8 mouse cellular contexts compared by ENCODE assay signal in the genomic region with DNA sequence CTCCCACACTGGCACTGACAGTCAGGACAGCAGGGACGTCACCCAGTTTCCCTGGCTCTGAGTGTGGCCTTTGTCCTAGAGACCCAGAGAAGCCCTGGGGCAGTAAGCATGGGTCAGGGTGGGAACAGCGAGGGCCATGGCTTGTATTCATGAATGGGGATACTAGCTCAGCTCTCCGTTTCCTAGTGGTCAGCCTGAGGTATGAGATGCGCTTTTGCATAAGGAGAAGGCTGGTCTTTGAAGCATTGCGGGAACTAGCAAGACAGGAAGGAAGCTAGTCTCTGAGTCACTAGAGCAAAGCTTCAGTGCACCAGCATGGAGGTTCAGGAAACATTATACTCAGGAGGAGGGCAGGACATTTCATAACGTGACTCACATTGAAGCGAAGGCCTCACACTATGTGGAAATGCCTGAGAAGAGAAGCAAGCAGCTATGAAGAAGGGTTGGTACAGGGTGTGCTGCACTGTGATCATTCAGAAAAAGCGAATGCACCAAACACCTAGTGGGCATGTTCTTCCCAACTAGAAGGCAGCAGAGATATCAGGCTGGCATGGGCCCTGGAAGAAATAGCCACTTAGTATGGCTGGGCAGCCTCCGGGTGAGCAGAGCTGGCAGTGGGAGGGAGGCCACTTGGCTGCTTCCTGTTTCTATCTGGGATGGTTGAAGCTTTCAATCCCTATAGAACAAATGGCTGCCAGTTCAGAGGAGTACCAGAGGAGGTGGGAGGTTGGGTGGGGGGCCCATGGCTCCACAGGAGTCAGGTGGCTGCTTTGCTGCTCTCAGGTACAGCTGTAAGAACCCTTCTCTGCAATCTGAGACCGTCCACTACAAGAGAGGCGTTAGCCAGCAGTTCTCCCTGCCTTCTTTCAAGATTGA. TPM values are rescaled to one million over a fixed set of nuclear protein-coding genes. Genes with fewer than 3 reads are reported as not detected.
DNase-seq lines count a peak whose midpoint lies in the region; ATAC-seq and TF ChIP-seq lines count a peak whose summit lies in the region.

No protein-coding gene starts in this region.

- 70% methylated on average over 11 of the region's 11 CpGs for WGBS in intestine, embryonic 16.5 days
- 71% methylated on average over 11 of the region's 11 CpGs for WGBS in midbrain, postnatal 0 days

- TF ChIP-seq CTCF in midbrain, postnatal 0 days (IDR thresholded peaks at IDR 0.05) = 0 out of 2 replicates have a peak, but pooled peaks have one; percentile 6

- H3K27me3 ChIP-seq in intestine, embryonic 16.5 days (replicated peaks; ENCODE audit: control insufficient read depth, insufficient read depth, low read length) = no peaks in the 10 kb centered on the region
- no peaks in the 10 kb centered on the region for H3K27me3 ChIP-seq in midbrain, postnatal 0 days (ENCODE audit: insufficient read depth, low read length)

- peak; percentile 61 for DNase-seq in adrenal gland, postnatal 10 days
- no peak for DNase-seq in adrenal gland, adult 18-20 months (ENCODE audit: low spot score in 2 of 2)
- DNase-seq in thymus, postnatal 0 days (ENCODE audit: low spot score) = peak; percentile 15
- DNase-seq in thymus, postnatal 14 days = no peak
- DNase-seq in midbrain, postnatal 0 days (ENCODE audit: low spot score) = no peak
- no peak for DNase-seq in left cerebral cortex, postnatal 14 days (ENCODE audit: low spot score in 2 of 2)
- no peak for DNase-seq in layer of hippocampus, adult 9-10 months (ENCODE audit: low spot score)

- intact Hi-C loops in left cerebral cortex, postnatal 14 days (cut with DNase I) = no loop called here

- ATAC-seq in intestine, embryonic 16.5 days = peak; percentile 24
- peak; percentile 4; the same call in 1 of the 2 replicates for ATAC-seq in midbrain, postnatal 0 days (ENCODE audit: low FRiP score)

- no peaks in the 10 kb centered on the region for H3K9me3 ChIP-seq in intestine, embryonic 16.5 days (ENCODE audit: control insufficient read depth, low read length)
- H3K9me3 ChIP-seq in midbrain, postnatal 0 days (ENCODE audit: low read length) = no peaks in the 10 kb centered on the region

- no peak overlapping the region for H3K4me2 ChIP-seq in intestine, embryonic 16.5 days (ENCODE audit: low read depth, low read length)
- no peak overlapping the region for H3K4me2 ChIP-seq in midbrain, postnatal 0 days (ENCODE audit: low read depth, low read length, poor library complexity, severe bottlenecking)

- H3K36me3 ChIP-seq in intestine, embryonic 16.5 days (ENCODE audit: control insufficient read depth, insufficient read depth, low read length) = peaks cover 26% of the 10 kb centered on the region
- peaks cover 60% of the 10 kb centered on the region for H3K36me3 ChIP-seq in midbrain, postnatal 0 days (ENCODE audit: insufficient read depth, low read length)

- no peak overlapping the region for H3K9ac ChIP-seq in intestine, embryonic 16.5 days (ENCODE audit: low read depth, low read length)
- no peak overlapping the region for H3K9ac ChIP-seq in midbrain, postnatal 0 days (replicated peaks; ENCODE audit: low read length, poor library complexity, severe bottlenecking)

- H3K27ac ChIP-seq in intestine, embryonic 16.5 days (ENCODE audit: low read length) = peak overlapping the region; percentile 62
- H3K27ac ChIP-seq in midbrain, postnatal 0 days (ENCODE audit: low read depth, low read length) = peak overlapping the region; percentile 52

- H3K4me1 ChIP-seq in intestine, embryonic 16.5 days (ENCODE audit: control insufficient read depth, insufficient read depth, low read length) = peaks cover 2% of the 10 kb centered on the region; the same call in 1 of the 2 replicates
- no peaks in the 10 kb centered on the region for H3K4me1 ChIP-seq in midbrain, postnatal 0 days (ENCODE audit: insufficient read depth, low read length)

- no peak overlapping the region for H3K4me3 ChIP-seq in intestine, embryonic 16.5 days (ENCODE audit: low read length)
- no peak overlapping the region for H3K4me3 ChIP-seq in midbrain, postnatal 0 days (ENCODE audit: low read depth, low read length)

RNA-seq across cellular contexts. Expression of a gene that starts 25.4 kb away (rescaled TPM):
- total RNA-seq in adrenal gland, postnatal 10 days (2021) = 10 to 100 TPM; 63.3 to 79.9 TPM
- total RNA-seq in adrenal gland, adult 18-20 months (2021) = 10 to 100 TPM; 46.1 to 62.3 TPM
- polyA plus RNA-seq in thymus, postnatal 0 days (2015; fragmentation: Nextera tagmentation; extraction: Ambion mirVana) = 150 and 151 TPM in 2 replicates
- 144 TPM in 2 replicates for polyA plus RNA-seq in intestine, embryonic 16.5 days (2015; fragmentation: Nextera tagmentation; extraction: Ambion mirVana)
- total RNA-seq in midbrain, postnatal 0 days (2014; rRNA removed) = 46.7 and 48.6 TPM in 2 replicates
- 103 and 117 TPM in 2 replicates for polyA plus RNA-seq in midbrain, postnatal 0 days (2015; fragmentation: Nextera tagmentation; extraction: Ambion mirVana)
- 10 to 100 TPM; 66.7 to 70.3 TPM for total RNA-seq in left cerebral cortex, postnatal 14 days (2021)

RNA-seq across cellular contexts. Expression of a gene that starts 27.1 kb away (rescaled TPM):
- 100 to 1,000 TPM in 1 of 2 experiments, 10 to 100 TPM in 1; 88.0 to 106 TPM for total RNA-seq in adrenal gland, postnatal 10 days (2021)
- total RNA-seq in adrenal gland, adult 18-20 months (2021) = 10 to 100 TPM; 83.7 to 86.4 TPM
- polyA plus RNA-seq in thymus, postnatal 0 days (2015; fragmentation: Nextera tagmentation; extraction: Ambion mirVana) = 31.1 and 31.7 TPM in 2 replicates
- 82.7 and 84.6 TPM in 2 replicates for polyA plus RNA-seq in intestine, embryonic 16.5 days (2015; fragmentation: Nextera tagmentation; extraction: Ambion mirVana)
- total RNA-seq in midbrain, postnatal 0 days (2014; rRNA removed) = 199 and 221 TPM in 2 replicates
- 117 and 127 TPM in 2 replicates for polyA plus RNA-seq in midbrain, postnatal 0 days (2015; fragmentation: Nextera tagmentation; extraction: Ambion mirVana)
- total RNA-seq in left cerebral cortex, postnatal 14 days (2021) = 100 to 1,000 TPM; 198 to 203 TPM

RNA-seq across cellular contexts. Expression of a gene that starts 33.0 kb away (rescaled TPM):
- 10 to 100 TPM; 29.2 to 31.3 TPM for total RNA-seq in adrenal gland, postnatal 10 days (2021)
- total RNA-seq in adrenal gland, adult 18-20 months (2021) = 10 to 100 TPM; 33.3 to 39.0 TPM
- 57.5 and 62.3 TPM in 2 replicates for polyA plus RNA-seq in thymus, postnatal 0 days (2015; fragmentation: Nextera tagmentation; extraction: Ambion mirVana)
- 33.7 and 35.5 TPM in 2 replicates for polyA plus RNA-seq in intestine, embryonic 16.5 days (2015; fragmentation: Nextera tagmentation; extraction: Ambion mirVana)
- 30.3 and 35.0 TPM in 2 replicates for total RNA-seq in midbrain, postnatal 0 days (2014; rRNA removed)
- polyA plus RNA-seq in midbrain, postnatal 0 days (2015; fragmentation: Nextera tagmentation; extraction: Ambion mirVana) = 79.9 and 82.5 TPM in 2 replicates
- total RNA-seq in left cerebral cortex, postnatal 14 days (2021) = 10 to 100 TPM; 81.6 to 86.7 TPM

RNA-seq across cellular contexts. Expression of a gene that starts 50.9 kb away (rescaled TPM):
- total RNA-seq in adrenal gland, postnatal 10 days (2021) = 10 to 100 TPM; 30.3 to 41.9 TPM
- 10 to 100 TPM; 39.3 to 49.8 TPM for total RNA-seq in adrenal gland, adult 18-20 months (2021)
- 45.3 and 50.3 TPM in 2 replicates for polyA plus RNA-seq in thymus, postnatal 0 days (2015; fragmentation: Nextera tagmentation; extraction: Ambion mirVana)
- polyA plus RNA-seq in intestine, embryonic 16.5 days (2015; fragmentation: Nextera tagmentation; extraction: Ambion mirVana) = 39.7 and 41.3 TPM in 2 replicates
- 36.7 and 62.2 TPM in 2 replicates for total RNA-seq in midbrain, postnatal 0 days (2014; rRNA removed)
- polyA plus RNA-seq in midbrain, postnatal 0 days (2015; fragmentation: Nextera tagmentation; extraction: Ambion mirVana) = 44.3 and 46.9 TPM in 2 replicates
- 10 to 100 TPM; 50.1 TPM for total RNA-seq in left cerebral cortex, postnatal 14 days (2021)

Comparison
In these comparisons a context has a peak if more than half of its experiments do, and no peak if none do; other contexts are left out.
1. DNase-seq: peak in adrenal gland, postnatal 10 days (single experiment) and thymus, postnatal 0 days (single experiment); none in adrenal gland, adult 18-20 months (0 of 2), thymus, postnatal 14 days (single experiment), midbrain, postnatal 0 days (single experiment), left cerebral cortex, postnatal 14 days (0 of 2) and layer of hippocampus, adult 9-10 months (single experiment).